7 mouse cellular contexts compared by ENCODE assay signal in genomic region chr2:155512479-155512878, GRCm38 (mm10). TPM values are rescaled to one million over a fixed set of nuclear protein-coding genes. Genes with fewer than 3 reads are reported as not detected.
DNase-seq lines count a peak whose midpoint lies in the region; ATAC-seq lines count a peak whose summit lies in the region.

No protein-coding gene starts in this region.

- peaks cover 35% of the 10 kb centered on the region for H3K4me1 ChIP-seq in hindbrain, embryonic 15.5 days (replicated peaks)

- no peak for ATAC-seq in hindbrain, embryonic 15.5 days (ENCODE audit: low FRiP score, low read depth)

- H3K36me3 ChIP-seq in hindbrain, embryonic 15.5 days: no peaks in the 10 kb centered on the region; the same call in 1 of the 2 replicates

- peak; percentile 37 to 40 for DNase-seq in urinary bladder, adult 18-20 months (ENCODE audit: low spot score in 2 of 2)
- no peak for DNase-seq in urinary bladder, postnatal 4 days (ENCODE audit: low spot score in 2 of 2)
- peak; percentile 50 to 66 for DNase-seq in adrenal gland, adult 18-20 months (ENCODE audit: low spot score in 2 of 2)
- peak; percentile 32 for DNase-seq in embryo, embryonic 11.5 days (ENCODE audit: low read depth, low spot score)
- peak; percentile 78 for DNase-seq in lung, postnatal 36 days
- DNase-seq in spleen, adult 12 weeks (ENCODE audit: low spot score): peak; percentile 33

- H3K9ac ChIP-seq in hindbrain, embryonic 15.5 days: no peak overlapping the region

- no peaks in the 10 kb centered on the region for H3K27me3 ChIP-seq in hindbrain, embryonic 15.5 days

- H3K4me3 ChIP-seq in hindbrain, embryonic 15.5 days: no peak overlapping the region

- H3K4me2 ChIP-seq in hindbrain, embryonic 15.5 days: peak overlapping the region; percentile 81

- no peaks in the 10 kb centered on the region for H3K9me3 ChIP-seq in hindbrain, embryonic 15.5 days

- 60% methylated on average over 4 of the region's 4 CpGs for WGBS in hindbrain, embryonic 15.5 days

- no peak overlapping the region for H3K27ac ChIP-seq in hindbrain, embryonic 15.5 days (replicated peaks)

RNA-seq across cellular contexts. Expression of gene Acss2, which starts 5.3 kb away (rescaled TPM):
- 100 to 1,000 TPM in 1 of 2 experiments, 10 to 100 TPM in 1; 83.3 to 368 TPM for total RNA-seq in adrenal gland, adult 18-20 months (2021)
- polyA plus RNA-seq in hindbrain, embryonic 15.5 days (2015; fragmentation: Nextera tagmentation; extraction: Ambion mirVana): 26.9 and 28.5 TPM in 2 replicates

RNA-seq across cellular contexts. Expression of gene Ggt7, which starts 5.6 kb away (rescaled TPM):
- total RNA-seq in adrenal gland, adult 18-20 months (2021): 1 to 10 TPM; 3.0 to 4.7 TPM
- polyA plus RNA-seq in hindbrain, embryonic 15.5 days (2015; fragmentation: Nextera tagmentation; extraction: Ambion mirVana): 74.5 and 80.8 TPM in 2 replicates

RNA-seq across cellular contexts. Expression of gene Ncoa6, which starts 38.8 kb away (rescaled TPM):
- total RNA-seq in adrenal gland, adult 18-20 months (2021): 10 to 100 TPM; 33.3 to 39.4 TPM
- polyA plus RNA-seq in hindbrain, embryonic 15.5 days (2015; fragmentation: Nextera tagmentation; extraction: Ambion mirVana): 21.4 and 22.3 TPM in 2 replicates

Comparison
In these comparisons a context has a peak if more than half of its experiments do, and no peak if none do; other contexts are left out.
1. DNase-seq: peak in urinary bladder, adult 18-20 months (2 of 2), adrenal gland, adult 18-20 months (2 of 2), embryo, embryonic 11.5 days (single experiment), lung, postnatal 36 days (single experiment) and spleen, adult 12 weeks (single experiment); none in urinary bladder, postnatal 4 days (0 of 2).